Mouse (Mus musculus): ENCODE measurements around the gene Cfap57. TPM values are rescaled to one million over a fixed set of nuclear protein-coding genes. Genes with fewer than 3 reads are reported as not detected.

Gene Cfap57
- polyA plus RNA-seq, 1 experiment from 2014 or later = 0.33 TPM

- no peak overlapping the region for H3K4me2 ChIP-seq (ENCODE audit: low read depth, low read length)
- H3K27ac ChIP-seq (ENCODE audit: low read length) = no peak overlapping the region
- no peak overlapping the region for H3K4me3 ChIP-seq (ENCODE audit: low read length)
- H3K9ac ChIP-seq (ENCODE audit: low read length) = no peak overlapping the region
- H3K36me3 ChIP-seq (ENCODE audit: control insufficient read depth, insufficient read depth) = no peaks in the 10 kb centered on the region
- H3K4me1 ChIP-seq (ENCODE audit: control insufficient read depth, insufficient read depth, low read length) = no peaks in the 10 kb centered on the region
- 21% methylated on average over 11 of the region's 11 CpGs for WGBS
- no peaks in the 10 kb centered on the region; the same call in 1 of the 2 replicates for H3K9me3 ChIP-seq (replicated peaks; ENCODE audit: control insufficient read depth, low read length)
- H3K27me3 ChIP-seq (ENCODE audit: control insufficient read depth, insufficient read depth, low read length) = peaks cover 8% of the 10 kb centered on the region; the same call in 1 of the 2 replicates
- ATAC-seq (replicated peaks; ENCODE audit: extremely low read depth, insufficient read depth, low FRiP score) = no peak
Measured at GRCm38 (mm10) chr4:118612619-118613018, 8.0 kb downstream of the Cfap57 start.

- H3K9ac ChIP-seq (ENCODE audit: low read length) = no peak overlapping the region
- no peaks in the 10 kb centered on the region for H3K4me1 ChIP-seq (ENCODE audit: control insufficient read depth, insufficient read depth, low read length)
- H3K4me3 ChIP-seq (ENCODE audit: low read length) = no peak overlapping the region
- 68% methylated on average over 3 of the region's 3 CpGs for WGBS
- peaks cover 8% of the 10 kb centered on the region; the same call in 1 of the 2 replicates for H3K27me3 ChIP-seq (ENCODE audit: control insufficient read depth, insufficient read depth, low read length)
- H3K9me3 ChIP-seq (replicated peaks; ENCODE audit: control insufficient read depth, low read length) = no peaks in the 10 kb centered on the region
- no peak overlapping the region for H3K4me2 ChIP-seq (ENCODE audit: low read depth, low read length)
- no peak overlapping the region for H3K27ac ChIP-seq (ENCODE audit: low read length)
- no peaks in the 10 kb centered on the region for H3K36me3 ChIP-seq (ENCODE audit: control insufficient read depth, insufficient read depth)
- ATAC-seq (replicated peaks; ENCODE audit: extremely low read depth, insufficient read depth, low FRiP score) = no peak
Measured at GRCm38 (mm10) chr4:118609836-118610235, 10.7 kb downstream of the Cfap57 start.

GRCm38 (mm10) chr4:118604065-118604464 lies 16.5 kb downstream of the Cfap57 start:
- H3K36me3 ChIP-seq (ENCODE audit: control insufficient read depth, insufficient read depth) = no peaks in the 10 kb centered on the region
- no peak for ATAC-seq (replicated peaks; ENCODE audit: extremely low read depth, insufficient read depth, low FRiP score)
- WGBS = 47% methylated on average over 4 of the region's 4 CpGs
- H3K4me1 ChIP-seq (ENCODE audit: control insufficient read depth, insufficient read depth, low read length) = no peaks in the 10 kb centered on the region
- no peaks in the 10 kb centered on the region for H3K27me3 ChIP-seq (ENCODE audit: control insufficient read depth, insufficient read depth, low read length)
- H3K4me3 ChIP-seq (ENCODE audit: low read length) = no peak overlapping the region
- no peaks in the 10 kb centered on the region for H3K9me3 ChIP-seq (replicated peaks; ENCODE audit: control insufficient read depth, low read length)
- no peak overlapping the region for H3K9ac ChIP-seq (ENCODE audit: low read length)
- no peak overlapping the region for H3K4me2 ChIP-seq (ENCODE audit: low read depth, low read length)
- no peak overlapping the region for H3K27ac ChIP-seq (ENCODE audit: low read length)

- Histone ChIP-seq H3K4me2 (ENCODE audit: low read depth, low read length) (no peak overlapping the region), H3K27me3 (ENCODE audit: control insufficient read depth, insufficient read depth, low read length) (0 out of 2 replicates have a peak, but pooled peaks cover 2% of the 10 kb centered on the region), H3K27ac (ENCODE audit: low read length) (no peak overlapping the region), H3K36me3 (ENCODE audit: control insufficient read depth, insufficient read depth) (no peaks in the 10 kb centered on the region), H3K4me3 (ENCODE audit: low read length) (no peak overlapping the region), H3K4me1 (ENCODE audit: control insufficient read depth, insufficient read depth, low read length) (peaks cover 5% of the 10 kb centered on the region; the same call in 1 of the 2 replicates), H3K9ac (ENCODE audit: low read length) (no peak overlapping the region), H3K9me3 (replicated peaks; ENCODE audit: control insufficient read depth, low read length) (no peaks in the 10 kb centered on the region; the same call in 1 of the 2 replicates)
- no peak for ATAC-seq (replicated peaks; ENCODE audit: extremely low read depth, insufficient read depth, low FRiP score)
- 10% methylated on average over 7 of the region's 7 CpGs for WGBS
Measured at GRCm38 (mm10) chr4:118589733-118590130, 30.8 kb downstream of the Cfap57 start.

- ATAC-seq (replicated peaks; ENCODE audit: extremely low read depth, insufficient read depth, low FRiP score) = no peak
- Histone ChIP-seq H3K27me3 (ENCODE audit: control insufficient read depth, insufficient read depth, low read length) (0 out of 2 replicates have a peak, but pooled peaks cover 2% of the 10 kb centered on the region), H3K4me2 (ENCODE audit: low read depth, low read length) (no peak overlapping the region), H3K36me3 (ENCODE audit: control insufficient read depth, insufficient read depth) (no peaks in the 10 kb centered on the region), H3K4me3 (ENCODE audit: low read length) (no peak overlapping the region), H3K4me1 (ENCODE audit: control insufficient read depth, insufficient read depth, low read length) (peaks cover 5% of the 10 kb centered on the region; the same call in 1 of the 2 replicates), H3K27ac (ENCODE audit: low read length) (no peak overlapping the region), H3K9me3 (replicated peaks; ENCODE audit: control insufficient read depth, low read length) (peaks cover 5% of the 10 kb centered on the region; the same call in 1 of the 2 replicates), H3K9ac (ENCODE audit: low read length) (no peak overlapping the region)
- 60% methylated on average over 12 of the region's 12 CpGs for WGBS
Measured at GRCm38 (mm10) chr4:118589053-118589732, 31.4 kb downstream of the Cfap57 start.

GRCm38 (mm10) chr4:118582629-118583028 lies 37.9 kb downstream of the Cfap57 start:
- H3K27ac ChIP-seq (ENCODE audit: low read length) = no peak overlapping the region
- peaks cover 5% of the 10 kb centered on the region; the same call in 1 of the 2 replicates for H3K4me1 ChIP-seq (ENCODE audit: control insufficient read depth, insufficient read depth, low read length)
- H3K36me3 ChIP-seq (ENCODE audit: control insufficient read depth, insufficient read depth) = no peaks in the 10 kb centered on the region
- ATAC-seq (replicated peaks; ENCODE audit: extremely low read depth, insufficient read depth, low FRiP score) = no peak
- peaks cover 11% of the 10 kb centered on the region; the same call in 1 of the 2 replicates for H3K9me3 ChIP-seq (replicated peaks; ENCODE audit: control insufficient read depth, low read length)
- H3K27me3 ChIP-seq (ENCODE audit: control insufficient read depth, insufficient read depth, low read length) = no peaks in the 10 kb centered on the region
- H3K9ac ChIP-seq (ENCODE audit: low read length) = no peak overlapping the region
- no peak overlapping the region for H3K4me2 ChIP-seq (ENCODE audit: low read depth, low read length)
- WGBS = 91% methylated on average over 8 of the region's 8 CpGs
- H3K4me3 ChIP-seq (ENCODE audit: low read length) = no peak overlapping the region

GRCm38 (mm10) chr4:118581508-118581907 lies 39.1 kb downstream of the Cfap57 start:
- Histone ChIP-seq H3K4me2 (ENCODE audit: low read depth, low read length) (no peak overlapping the region), H3K27ac (ENCODE audit: low read length) (no peak overlapping the region)
- 43% methylated on average over 11 of the region's 11 CpGs for WGBS

GRCm38 (mm10) chr4:118579313-118579712 lies 41.3 kb downstream of the Cfap57 start:
- ATAC-seq (replicated peaks; ENCODE audit: extremely low read depth, insufficient read depth, low FRiP score) = no peak
- H3K36me3 ChIP-seq (ENCODE audit: control insufficient read depth, insufficient read depth) = no peaks in the 10 kb centered on the region
- peaks cover 15% of the 10 kb centered on the region for H3K27me3 ChIP-seq (ENCODE audit: control insufficient read depth, insufficient read depth, low read length)
- 45% methylated on average over 13 of the region's 13 CpGs for WGBS
- H3K4me3 ChIP-seq (ENCODE audit: low read length) = no peak overlapping the region
- H3K27ac ChIP-seq (ENCODE audit: low read length) = no peak overlapping the region
- H3K4me2 ChIP-seq (ENCODE audit: low read depth, low read length) = no peak overlapping the region
- H3K9me3 ChIP-seq (replicated peaks; ENCODE audit: control insufficient read depth, low read length) = peaks cover 7% of the 10 kb centered on the region; the same call in 1 of the 2 replicates
- H3K4me1 ChIP-seq (ENCODE audit: control insufficient read depth, insufficient read depth, low read length) = no peaks in the 10 kb centered on the region
- no peak overlapping the region for H3K9ac ChIP-seq (ENCODE audit: low read length)

More at GRCm38 (mm10) chr4:118581508-118581907, 39.1 kb downstream of the Cfap57 start:
- Histone ChIP-seq H3K4me1 (ENCODE audit: control insufficient read depth, insufficient read depth, low read length) (no peaks in the 10 kb centered on the region), H3K9ac (ENCODE audit: low read length) (no peak overlapping the region), H3K27me3 (ENCODE audit: control insufficient read depth, insufficient read depth, low read length) (peaks cover 1% of the 10 kb centered on the region), H3K36me3 (ENCODE audit: control insufficient read depth, insufficient read depth) (no peaks in the 10 kb centered on the region), H3K9me3 (replicated peaks; ENCODE audit: control insufficient read depth, low read length) (peaks cover 11% of the 10 kb centered on the region; the same call in 1 of the 2 replicates), H3K4me3 (ENCODE audit: low read length) (no peak overlapping the region)
- ATAC-seq (replicated peaks; ENCODE audit: extremely low read depth, insufficient read depth, low FRiP score) = no peak

GRCm38 (mm10) chr4:118576097-118576496 lies 44.5 kb downstream of the Cfap57 start:
- Histone ChIP-seq H3K36me3 (ENCODE audit: control insufficient read depth, insufficient read depth) (no peaks in the 10 kb centered on the region), H3K27ac (ENCODE audit: low read length) (no peak overlapping the region), H3K4me1 (ENCODE audit: control insufficient read depth, insufficient read depth, low read length) (no peaks in the 10 kb centered on the region), H3K27me3 (ENCODE audit: control insufficient read depth, insufficient read depth, low read length) (peaks cover 25% of the 10 kb centered on the region), H3K4me2 (ENCODE audit: low read depth, low read length) (no peak overlapping the region), H3K4me3 (ENCODE audit: low read length) (no peak overlapping the region), H3K9me3 (replicated peaks; ENCODE audit: control insufficient read depth, low read length) (peaks cover 6% of the 10 kb centered on the region; the same call in 1 of the 2 replicates), H3K9ac (ENCODE audit: low read length) (no peak overlapping the region)
- ATAC-seq (replicated peaks; ENCODE audit: extremely low read depth, insufficient read depth, low FRiP score) = no peak
- 8% methylated on average over 6 of the region's 6 CpGs for WGBS
